Mouse (Mus musculus) retina, postnatal 7 days (tissue): ENCODE results near the gene Zfp931.
A peak's percentile ranks its signal among the peaks of the same experiment; 100 is the strongest.
"Not testable (repeated sequence)": the region's sequence is repeated elsewhere in the genome, so short reads cannot be mapped to it uniquely, and the experiment has no call there.

ENCODE experiments used
- DNase-seq: peaks from one replicate; pipeline ENCODE4 v3.0.0-alpha.2; 2012; ENCODE audit warnings: low read depth, low spot score

Gene Zfp931

GRCm38 (mm10) chr2:178078166-178078717, at the start of gene Zfp931:
TSS of gene Zfp931 (minus strand) at chr2:178078476.
- DNase-seq, result not testable (repeated sequence)

DNA sequence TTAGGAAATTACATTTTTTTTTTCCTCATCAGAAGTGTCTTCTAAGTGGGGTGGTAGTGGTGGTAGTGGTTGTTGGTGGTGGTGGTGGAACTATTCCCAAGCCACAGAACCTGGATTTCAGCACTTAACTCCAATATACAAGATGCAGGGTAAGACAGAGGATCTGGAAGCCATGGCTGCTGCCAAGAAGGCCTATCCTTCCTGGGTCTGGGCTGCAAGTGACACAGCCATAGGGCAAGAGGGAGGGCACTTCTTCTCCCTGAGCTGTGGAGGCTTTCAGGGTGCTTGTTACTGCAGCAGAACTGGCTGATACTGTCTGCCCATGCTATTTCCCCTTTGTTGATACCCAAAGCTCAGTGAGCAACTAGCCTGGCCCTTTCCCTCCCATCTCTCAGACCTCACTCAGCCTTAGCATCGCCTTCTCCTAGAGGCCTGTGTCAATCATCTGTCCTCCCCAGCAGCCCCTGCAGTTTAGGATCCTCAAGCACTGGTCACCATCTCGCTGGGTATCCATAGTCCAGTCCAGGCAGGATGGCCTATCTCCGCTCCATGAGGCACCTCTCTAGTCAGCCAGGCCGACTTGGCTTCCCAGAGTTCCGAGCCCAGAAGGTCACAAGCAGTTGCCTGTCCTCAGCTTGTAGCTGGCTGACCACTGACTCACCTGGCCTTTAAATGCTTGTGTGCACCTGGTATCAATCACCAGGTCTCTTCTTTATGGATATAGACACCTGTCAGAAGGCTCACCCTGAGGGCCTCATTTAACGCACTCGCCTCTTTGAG, 48.0 kb upstream of the Zfp931 start:
- DNase-seq, result no peak

DNA sequence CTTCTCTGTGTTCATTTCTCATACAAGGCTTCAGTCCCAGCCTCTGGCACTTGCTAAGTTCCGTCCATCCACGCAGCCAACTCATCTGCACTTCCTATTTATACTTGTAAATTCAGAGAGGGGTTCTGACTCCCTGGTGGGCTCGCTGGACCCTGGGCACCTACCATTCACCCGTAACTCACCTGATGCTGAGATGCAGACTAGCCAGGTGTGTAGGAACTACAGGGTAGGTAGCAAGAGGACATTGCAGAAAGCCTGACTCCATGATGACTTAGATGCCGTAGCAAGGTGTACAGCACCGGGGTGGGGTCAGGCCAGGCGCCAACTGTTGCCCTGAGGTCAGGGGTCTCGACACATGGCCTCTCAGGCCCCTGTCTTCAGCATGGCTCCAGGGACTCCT, 47.2 kb upstream of the Zfp931 start:
- no peak for DNase-seq

- no peak for DNase-seq
Observed at GRCm38 (mm10) chr2:178123466-178123865, 45.2 kb upstream of the Zfp931 start.

GRCm38 (mm10) chr2:178121946-178122665, 43.8 kb upstream of the Zfp931 start:
- no peak for DNase-seq

- no peak for DNase-seq
Observed at GRCm38 (mm10) chr2:178121375-178121688, 43.1 kb upstream of the Zfp931 start.

DNA sequence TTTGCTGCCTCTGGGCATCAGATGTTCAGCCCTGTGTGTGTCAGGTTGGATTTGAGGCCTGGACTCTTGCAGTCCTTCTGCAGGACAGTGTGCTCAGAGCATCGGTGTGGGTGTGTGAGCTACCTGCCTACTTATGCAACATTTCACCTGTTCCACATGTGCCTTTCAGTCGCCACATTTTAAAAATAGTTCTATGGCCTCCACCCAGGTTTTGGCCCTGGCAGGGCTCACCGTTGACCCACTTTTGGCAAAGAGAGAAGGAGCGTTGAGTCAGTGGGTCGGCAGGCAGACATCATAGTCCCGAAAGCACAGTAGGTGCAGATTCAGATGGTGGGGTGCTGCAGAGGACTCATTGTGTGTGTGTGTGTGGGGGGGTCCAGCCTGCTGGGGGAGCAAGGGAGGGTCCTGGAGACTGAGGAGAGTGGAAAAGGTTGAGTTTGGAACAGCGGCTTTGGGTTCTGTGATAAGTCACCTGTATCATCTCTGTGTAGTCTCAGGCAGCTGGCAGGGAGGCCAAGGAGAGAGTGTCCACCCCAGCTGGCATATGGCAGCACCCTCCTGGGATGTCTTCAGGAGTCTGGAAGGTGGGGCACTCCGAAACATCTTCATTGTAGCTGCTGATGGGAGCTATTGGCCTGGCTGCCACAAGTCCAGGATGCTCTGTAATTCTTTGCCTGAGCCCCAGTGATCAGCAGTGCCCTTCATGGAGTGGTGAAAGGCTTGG, 42.5 kb upstream of the Zfp931 start:
- no peak for DNase-seq

DNA sequence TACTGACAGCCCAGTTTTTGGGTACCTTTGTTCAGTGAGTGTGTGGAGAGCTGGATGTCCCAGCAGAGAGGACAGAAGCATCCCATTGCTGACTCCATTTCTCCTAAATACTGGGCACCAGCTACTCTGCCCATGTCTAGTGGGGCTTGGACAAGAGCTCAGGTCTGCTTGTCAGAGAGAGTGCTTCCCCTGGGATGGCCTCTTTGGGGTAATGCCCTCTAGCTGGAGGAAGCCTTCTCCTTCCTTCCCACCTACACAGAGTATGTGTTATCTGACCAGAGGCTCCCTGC, 42.0 kb upstream of the Zfp931 start:
- no peak for DNase-seq

GRCm38 (mm10) chr2:178119561-178120355, 41.5 kb upstream of the Zfp931 start:
- no peak for DNase-seq

- no peak for DNase-seq
Observed at GRCm38 (mm10) chr2:178118801-178119560, 40.7 kb upstream of the Zfp931 start, which contains the start of gene Phactr3. TSS of gene Phactr3 (plus strand) at chr2:178118975.

DNA sequence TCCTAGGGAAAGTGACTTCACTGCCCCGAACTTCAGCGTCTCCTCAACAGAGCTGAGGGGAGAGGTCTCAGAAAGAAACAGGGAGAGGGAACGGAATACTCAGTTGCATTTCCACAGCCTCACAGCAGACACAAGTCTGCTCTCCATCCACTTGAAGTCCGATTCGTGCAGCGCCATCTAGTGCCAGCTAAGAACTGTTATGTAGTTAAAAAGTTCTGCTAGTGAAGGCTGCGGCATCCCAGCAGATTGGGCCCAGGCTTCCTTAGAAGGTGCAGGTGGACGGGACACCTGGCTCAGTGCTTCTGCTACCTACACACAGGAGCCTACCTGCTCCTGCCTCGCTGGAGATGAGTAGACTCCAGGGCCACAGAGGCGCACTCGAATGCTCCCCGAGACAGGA, 39.7 kb upstream of the Zfp931 start:
- DNase-seq, result peak; percentile 28

- no peak for DNase-seq
Observed at GRCm38 (mm10) chr2:178101957-178102356, 23.7 kb upstream of the Zfp931 start.

GRCm38 (mm10) chr2:178098021-178098420, 19.7 kb upstream of the Zfp931 start:
- DNase-seq, result peak; percentile 19

DNA sequence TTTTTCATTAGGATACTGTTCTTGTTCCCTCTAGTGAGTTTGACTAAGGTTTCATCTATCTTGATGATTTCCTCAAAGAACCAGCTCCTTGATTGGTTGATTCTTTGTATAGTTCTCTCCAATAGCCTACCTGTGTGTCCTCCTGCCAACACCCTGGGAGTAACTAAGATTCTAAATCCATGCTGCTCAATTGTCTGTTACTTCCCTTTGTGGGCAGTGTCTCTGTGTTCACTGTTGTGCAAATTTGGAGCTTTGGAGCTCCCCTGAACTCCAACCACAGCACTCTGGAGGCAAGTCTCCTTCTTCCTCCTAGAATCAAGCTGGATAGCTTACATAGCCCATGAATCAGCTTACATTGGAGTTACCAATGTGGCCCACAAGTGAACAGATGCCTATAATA, 11.3 kb upstream of the Zfp931 start:
- DNase-seq, result no peak

GRCm38 (mm10) chr2:178058195-178058594, 20.1 kb downstream of the Zfp931 start:
- peak; percentile 33 for DNase-seq

- DNase-seq, result not testable (repeated sequence)
Observed at GRCm38 (mm10) chr2:178027601-178028000, 50.7 kb downstream of the Zfp931 start.

GRCm38 (mm10) chr2:178023861-178024260, 54.4 kb downstream of the Zfp931 start:
- not testable (repeated sequence) for DNase-seq

GRCm38 (mm10) chr2:178023011-178023611, 55.2 kb downstream of the Zfp931 start, which contains the start of gene Zfp971:
TSS of gene Zfp971 (plus strand) at chr2:178023284.
- DNase-seq, result not testable (repeated sequence)

GRCm38 (mm10) chr2:178020773-178021172, 57.5 kb downstream of the Zfp931 start:
- DNase-seq, result not testable (repeated sequence)

DNA sequence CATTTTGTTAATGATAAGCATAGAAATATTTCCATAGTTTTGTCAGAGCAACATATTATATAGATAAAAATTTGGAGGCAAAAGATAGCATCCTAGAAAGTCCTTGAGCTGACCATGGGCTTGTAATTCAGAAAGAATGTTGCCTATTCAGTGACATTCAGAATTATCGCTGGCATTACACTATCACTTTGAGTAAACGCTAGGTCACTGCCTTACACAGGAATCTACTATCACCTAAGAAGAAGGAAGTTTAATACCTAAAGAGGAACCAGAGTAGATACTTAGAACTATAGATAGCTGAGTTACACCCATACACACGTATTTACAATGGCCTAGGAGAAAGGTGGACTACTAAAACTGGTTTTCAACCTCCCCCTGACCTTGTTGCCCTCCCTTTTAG, 58.8 kb downstream of the Zfp931 start:
- not testable (repeated sequence) for DNase-seq
